Mouse (Mus musculus) adipocyte (in vitro differentiated cells): Measurements from ENCODE around the gene Lyrm2.
A peak's percentile ranks its signal among the peaks of the same experiment; 100 is the strongest.

Source experiments
- DNase-seq: peaks from one replicate; pipeline ENCODE4 v3.0.0-alpha.2; 2016; ENCODE audit warnings: low spot score

The Lyrm2 gene

DNA sequence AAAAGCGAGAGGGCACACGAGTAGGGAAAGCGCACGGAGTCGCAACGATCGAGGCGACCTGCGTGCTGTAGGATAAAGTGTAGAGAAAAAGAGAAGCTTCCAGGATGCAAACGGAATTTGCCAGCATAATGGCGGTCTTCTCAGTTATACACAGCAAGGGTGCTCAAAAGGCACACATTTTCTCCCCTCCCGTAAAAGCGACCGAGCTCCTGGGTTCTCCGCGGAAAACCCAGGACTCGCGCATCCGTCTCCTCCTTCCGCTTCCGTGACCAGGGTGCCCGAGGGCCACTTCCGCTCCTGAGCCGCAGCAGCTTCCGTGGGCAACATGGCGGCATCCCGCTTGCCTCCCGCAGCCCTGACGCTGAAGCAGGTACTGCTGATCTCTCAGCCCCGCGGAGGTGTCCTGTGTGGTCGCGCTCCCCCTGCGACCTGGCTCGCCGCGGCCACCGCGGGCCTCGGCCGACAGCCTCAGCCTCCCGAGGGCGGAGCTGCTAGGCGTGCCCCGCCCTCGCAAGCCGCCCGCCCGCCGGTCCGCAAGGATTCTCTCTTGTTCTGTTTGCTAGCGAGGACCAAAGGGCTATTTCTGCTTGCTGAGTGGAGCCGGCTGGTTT is at the start of gene Lyrm2:
Gene Lyrm2, plus strand, starts transcription at position 288 of the 611 bp plus-strand sequence.
- peak; percentile 73 for DNase-seq

DNA sequence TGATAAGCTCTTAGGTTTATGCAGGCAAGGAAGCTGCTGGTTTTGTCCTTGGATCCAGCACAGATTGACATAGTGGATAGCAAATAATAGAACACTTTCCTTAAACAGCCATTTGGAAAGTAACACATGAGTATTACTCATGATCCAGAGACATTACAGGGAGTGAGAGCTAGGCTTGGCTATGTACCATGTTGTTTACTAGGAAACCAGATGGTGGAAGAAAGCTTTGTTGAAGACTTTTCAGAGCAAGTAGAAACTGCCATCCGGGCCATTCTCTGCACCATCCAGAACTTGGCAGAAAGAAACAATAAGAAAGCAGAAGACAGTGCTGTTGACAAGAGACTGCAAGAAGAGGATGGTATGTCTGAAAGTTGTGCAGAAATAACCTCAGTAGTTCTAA is 49.3 kb upstream of the Lyrm2 start:
- DNase-seq, result no peak

DNA sequence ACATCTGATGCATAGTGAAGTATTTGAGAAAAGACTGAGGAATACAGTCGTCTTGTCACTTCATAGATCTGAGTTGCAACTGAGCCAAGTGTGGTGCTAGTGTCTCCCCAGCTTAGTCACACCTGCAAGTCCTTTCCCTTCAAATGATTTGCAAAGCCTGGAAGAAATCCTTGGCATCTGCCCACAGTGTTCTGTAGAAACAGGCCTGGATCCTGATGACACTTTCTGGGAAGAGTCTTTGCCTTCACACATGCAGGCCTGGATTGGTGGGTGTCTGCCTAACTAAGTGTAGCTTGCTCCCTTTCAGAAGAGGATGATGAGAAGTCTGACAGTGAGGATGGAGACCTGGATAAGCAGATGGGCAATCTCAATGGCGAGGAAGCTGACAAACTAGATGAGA is 42.6 kb upstream of the Lyrm2 start:
- no peak for DNase-seq

DNA sequence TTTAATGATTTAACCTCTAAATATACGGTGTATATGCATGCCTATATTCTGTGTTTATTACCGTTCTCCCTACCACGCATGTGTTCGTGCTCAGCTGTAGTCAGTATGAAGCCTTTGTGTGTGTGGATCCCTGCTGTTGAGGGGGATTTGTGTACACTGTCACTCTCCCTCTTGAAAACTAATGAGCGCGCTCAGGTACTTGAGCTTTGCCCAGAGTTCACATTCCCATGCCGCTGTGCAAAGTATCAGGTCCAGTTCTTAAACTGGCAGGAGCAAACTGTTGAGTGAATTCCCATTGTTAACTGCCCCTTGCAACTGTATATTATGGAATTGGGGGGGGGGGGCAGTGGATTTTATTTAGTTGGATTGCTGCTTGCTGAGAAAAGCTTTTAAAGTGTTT is 32.6 kb upstream of the Lyrm2 start:
- no peak for DNase-seq

DNA sequence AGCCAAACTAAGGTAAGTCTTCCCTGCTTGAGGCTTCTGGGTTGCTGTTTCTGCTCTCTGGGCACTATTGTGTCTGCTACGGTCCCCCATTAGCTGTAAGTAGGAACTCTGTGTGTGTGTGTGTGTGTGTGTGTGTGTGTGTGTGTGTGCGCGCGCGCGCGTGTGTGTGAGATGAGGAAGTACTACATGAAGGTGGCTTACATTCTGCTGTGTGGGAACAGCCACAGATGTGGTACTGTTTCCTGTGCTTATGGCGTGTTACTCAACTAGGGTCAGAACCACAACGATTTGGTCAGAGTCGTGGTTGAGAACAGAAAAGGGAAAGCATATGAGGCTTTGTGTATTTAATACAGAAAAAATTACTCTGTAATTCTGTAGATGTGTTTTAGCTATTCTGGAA is 32.0 kb upstream of the Lyrm2 start:
- no peak for DNase-seq

DNA sequence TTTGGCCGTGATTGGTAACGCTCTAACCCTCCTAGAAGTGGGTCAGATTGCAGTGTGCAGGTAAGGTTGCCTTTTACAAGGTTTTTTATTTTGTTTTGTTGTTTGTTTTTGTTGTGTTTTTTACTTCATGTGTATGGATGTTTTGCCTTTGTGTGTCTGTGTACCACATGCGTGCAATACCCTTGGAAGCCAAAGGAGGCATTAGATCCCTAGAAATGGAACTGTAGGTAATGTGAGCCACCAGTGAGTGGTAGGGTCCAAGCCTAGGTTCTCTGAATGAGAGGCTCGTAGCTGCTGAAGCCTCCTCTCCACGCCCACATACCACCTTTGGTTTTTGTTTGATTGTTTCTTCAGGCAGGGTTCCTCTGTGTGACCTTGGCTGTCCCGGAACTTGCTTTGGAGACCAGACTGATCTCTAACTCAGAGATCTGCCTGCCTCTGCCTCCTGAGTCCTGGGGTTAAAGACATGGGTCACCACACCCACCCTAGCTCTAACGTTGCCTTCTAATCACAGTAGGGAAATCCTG is 29.7 kb upstream of the Lyrm2 start:
- DNase-seq, result no peak

DNA sequence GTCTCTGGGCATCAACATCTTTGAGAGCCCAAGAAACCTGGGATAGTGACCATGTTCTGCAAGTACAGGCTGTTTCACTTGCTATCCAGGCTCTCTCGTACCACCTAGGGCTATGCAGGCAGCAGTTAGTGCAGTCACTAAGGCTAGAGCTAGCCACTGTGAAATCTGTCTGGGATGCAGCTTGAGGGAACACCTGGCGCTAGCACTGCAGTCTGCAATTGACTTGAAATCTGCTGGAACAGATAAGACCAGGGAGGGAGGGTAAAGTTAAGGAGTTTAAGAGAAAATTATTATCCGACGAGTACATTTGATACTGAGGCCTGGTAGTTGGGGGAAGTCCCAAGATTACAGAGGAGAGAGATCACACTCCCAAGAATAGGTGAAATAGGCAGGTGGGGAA is 20.1 kb upstream of the Lyrm2 start:
- DNase-seq, result no peak

DNA sequence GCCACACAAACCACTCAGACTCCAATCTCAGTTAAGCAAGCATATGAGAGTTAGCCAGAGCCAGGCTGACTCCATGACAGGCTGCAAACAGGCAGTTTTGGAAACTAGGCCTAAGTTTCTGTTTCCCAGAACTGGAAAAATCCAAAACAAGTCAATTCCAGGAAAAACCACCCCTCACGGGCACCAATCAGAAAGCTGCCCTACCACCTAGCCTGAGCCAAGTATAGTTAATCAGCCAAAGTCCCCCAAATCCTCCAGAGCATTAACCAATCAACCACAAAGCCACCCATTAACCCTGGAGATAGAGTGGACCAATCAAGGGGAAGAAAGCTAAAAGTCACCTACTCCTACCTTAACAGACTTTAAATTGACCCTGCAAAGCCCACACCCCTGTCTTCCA is 12.9 kb upstream of the Lyrm2 start:
- peak; percentile 35 for DNase-seq

DNA sequence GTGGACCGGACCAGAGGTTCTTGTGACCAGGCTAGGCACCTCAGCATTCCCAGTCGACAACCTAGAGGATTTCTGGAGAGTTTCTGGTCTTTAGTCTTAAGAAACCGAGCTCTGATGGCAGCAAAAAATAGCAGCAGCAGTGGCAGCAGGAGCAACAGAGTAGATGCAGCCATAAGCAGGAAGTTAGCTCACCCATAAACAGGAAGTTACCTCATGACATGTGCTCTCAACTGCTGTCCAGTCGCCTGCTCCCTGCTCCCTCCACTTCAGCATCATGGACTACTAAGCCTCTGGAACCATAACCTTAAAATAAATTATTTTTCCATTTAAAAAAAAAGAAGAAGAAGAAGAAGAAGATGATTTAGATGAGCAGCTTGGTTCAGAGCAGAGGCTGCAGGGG is 11.0 kb upstream of the Lyrm2 start:
- no peak for DNase-seq

DNA sequence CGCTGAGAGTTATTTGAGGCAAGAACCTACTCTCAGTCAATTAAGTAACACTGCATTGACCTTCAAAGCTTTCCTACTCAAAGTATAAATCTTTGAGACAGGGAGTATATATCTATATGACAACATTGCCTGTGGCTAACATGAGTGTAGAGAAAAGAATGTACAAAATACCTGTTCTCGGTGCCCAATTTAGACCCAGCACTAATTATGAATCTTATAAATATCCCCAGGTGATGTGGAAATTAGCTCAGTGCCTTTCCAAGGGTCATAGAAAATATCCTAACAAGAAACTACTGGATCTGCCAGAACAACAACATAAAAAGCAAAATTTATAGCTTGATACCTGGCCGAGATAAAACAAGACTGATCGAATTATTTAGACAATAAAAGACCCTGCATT is 1.1 kb upstream of the Lyrm2 start:
- no peak for DNase-seq

DNA sequence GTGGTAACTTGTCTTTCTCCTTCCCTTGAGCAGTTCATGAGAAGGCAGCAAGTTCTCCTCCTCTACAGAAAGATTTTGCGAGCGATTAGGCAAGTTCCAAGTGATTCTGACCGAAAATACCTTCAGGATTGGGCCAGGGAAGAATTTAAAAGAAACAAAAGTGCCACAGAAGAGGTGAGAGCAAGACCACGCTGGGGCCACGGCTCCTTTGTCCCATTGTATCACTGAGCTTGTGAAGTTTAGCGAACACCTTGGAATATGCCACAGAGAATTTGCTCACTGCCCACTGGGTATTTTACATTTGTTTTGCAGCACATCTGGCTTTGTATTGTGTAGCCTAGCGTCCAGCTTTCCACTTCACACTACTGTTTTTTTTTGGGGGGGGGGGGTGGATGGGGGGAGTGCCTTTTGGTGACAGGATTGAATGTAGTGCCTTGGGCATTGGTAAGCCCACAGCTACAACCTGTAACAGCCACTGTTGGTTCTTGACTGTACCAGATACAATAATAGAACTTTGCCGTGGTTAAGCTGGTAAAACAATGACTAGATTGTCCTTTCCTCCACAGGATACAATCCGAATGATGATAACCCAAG is 621 bp downstream of the Lyrm2 start:
- no peak for DNase-seq

DNA sequence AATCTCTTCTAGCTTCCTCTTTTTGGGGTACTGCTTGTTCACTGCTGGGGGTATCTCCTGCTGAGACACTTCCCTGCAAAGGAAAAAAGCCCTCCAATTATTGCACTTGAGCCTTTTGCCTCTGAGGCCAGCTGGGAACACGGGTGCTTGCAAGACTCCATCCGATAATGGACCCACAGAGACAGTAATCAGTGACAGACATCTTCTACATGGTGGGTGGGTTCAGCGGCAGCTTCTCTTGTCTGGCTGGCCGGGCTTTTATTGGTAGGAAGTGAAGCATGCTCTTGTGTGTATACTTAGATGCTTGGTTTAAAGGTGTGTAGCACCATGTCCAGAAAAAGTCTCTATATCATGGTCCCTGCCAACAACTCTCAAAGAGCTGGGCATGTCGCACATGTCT is 17.4 kb downstream of the Lyrm2 start:
- DNase-seq, result no peak

DNA sequence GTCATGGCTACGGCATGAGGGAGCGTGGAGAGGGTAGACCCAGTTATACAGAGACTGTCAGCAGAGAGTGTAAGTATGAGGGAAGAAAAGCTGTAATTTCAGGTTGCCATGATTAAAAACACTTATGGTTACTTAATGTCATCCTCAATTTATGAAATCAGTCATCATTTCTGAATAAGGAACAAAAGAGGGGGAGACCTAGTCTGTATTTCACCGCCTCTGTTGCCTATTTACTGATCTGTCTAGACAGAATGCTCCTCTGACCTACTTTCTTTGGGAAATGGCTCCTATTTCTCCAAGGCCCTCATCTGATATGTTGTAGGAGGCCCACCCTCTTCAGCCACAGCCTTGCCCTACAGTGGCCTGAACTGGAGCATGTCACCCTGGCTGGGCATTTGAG is 20.6 kb downstream of the Lyrm2 start:
- DNase-seq, result no peak

DNA sequence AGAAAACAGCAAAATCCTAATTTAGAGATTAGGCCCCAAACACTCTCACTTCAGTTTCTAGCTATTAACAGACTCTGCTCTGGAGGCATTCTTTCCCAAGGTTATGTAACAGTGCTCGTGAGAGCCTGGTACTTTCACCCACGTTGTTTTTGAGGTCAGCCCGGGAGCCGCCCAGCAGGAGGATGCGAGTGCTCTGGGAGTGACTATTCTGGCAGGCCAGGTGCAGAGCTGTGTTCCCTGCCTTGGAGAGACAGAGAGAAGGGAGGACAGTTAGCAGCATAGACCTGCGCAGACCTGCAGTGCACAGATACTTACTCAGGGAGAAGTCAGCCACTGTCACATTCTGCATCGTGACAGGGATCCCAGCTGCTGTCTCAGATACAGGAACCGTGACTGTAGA is 24.2 kb downstream of the Lyrm2 start:
- DNase-seq, result no peak

DNA sequence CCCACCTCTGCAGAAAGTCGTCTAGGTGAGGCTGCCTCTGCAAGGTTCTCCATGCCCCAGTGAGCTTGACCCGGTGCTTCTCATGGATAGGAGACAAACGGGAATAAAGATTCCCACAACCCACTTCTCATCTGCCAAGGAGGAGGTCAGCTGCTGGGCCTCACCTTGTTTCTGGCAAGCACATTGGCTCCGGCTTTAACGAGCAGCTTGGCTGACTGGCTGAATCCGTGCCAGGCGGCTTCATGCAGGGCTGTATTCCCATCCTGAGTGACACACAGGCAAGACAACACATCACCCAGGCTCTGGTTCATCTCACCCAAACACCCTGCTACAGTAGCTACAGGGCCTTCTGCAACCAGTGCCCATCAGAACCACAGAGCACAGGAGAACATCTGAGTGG is 26.9 kb downstream of the Lyrm2 start:
- no peak for DNase-seq

DNA sequence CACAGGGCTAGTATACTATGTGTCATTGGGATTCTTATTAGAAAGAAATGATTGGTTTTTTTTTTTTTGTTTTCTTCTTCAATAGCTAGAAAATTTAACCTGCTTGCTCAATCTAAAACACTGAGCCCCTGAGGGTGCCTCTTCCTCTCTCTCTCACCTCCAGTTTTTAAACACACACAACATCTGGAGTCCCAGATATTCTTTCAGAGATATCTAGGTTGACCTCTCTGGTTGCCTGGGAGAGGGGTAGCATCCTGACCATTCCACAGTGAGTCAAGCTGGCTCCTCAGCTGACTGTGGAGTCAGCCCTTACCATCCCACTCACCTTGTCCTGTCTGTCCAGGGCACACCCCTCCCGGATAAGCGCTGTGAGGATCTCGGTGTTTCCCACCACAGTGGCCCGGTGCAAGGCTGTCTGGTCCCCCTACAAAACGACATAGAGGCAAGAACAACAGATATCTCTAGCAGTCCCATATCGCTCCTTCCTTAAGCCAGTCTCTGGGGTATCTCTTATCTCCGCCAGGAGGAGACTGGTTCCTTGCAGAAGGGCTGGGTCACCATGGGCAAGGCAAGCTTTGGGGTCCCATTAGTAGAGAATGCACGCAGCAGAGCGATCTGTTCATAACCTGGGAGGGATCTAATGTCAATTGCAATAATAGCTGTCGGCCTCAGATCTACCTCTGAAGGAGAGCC is 28.5 kb downstream of the Lyrm2 start:
- no peak for DNase-seq

DNA sequence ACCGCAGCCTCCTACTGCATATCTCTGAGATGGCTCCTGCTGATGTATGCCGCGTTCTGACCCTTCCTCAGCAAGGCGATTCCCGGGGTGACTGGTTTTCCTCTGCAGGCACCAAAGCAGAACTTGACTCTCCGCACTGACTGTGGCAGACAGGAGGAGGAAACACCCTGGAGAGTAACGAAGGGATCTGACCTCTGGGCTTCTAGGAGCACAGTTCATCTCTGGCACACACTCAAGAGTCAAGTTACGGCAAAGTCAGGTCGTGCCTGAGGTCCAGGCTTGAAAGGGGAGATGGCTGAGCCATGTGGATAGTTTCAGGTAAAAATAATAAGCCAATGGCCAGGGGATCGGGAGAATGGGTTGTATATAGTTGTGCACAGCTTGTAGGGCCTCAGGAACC is 29.3 kb downstream of the Lyrm2 start:
- DNase-seq, result no peak

DNA sequence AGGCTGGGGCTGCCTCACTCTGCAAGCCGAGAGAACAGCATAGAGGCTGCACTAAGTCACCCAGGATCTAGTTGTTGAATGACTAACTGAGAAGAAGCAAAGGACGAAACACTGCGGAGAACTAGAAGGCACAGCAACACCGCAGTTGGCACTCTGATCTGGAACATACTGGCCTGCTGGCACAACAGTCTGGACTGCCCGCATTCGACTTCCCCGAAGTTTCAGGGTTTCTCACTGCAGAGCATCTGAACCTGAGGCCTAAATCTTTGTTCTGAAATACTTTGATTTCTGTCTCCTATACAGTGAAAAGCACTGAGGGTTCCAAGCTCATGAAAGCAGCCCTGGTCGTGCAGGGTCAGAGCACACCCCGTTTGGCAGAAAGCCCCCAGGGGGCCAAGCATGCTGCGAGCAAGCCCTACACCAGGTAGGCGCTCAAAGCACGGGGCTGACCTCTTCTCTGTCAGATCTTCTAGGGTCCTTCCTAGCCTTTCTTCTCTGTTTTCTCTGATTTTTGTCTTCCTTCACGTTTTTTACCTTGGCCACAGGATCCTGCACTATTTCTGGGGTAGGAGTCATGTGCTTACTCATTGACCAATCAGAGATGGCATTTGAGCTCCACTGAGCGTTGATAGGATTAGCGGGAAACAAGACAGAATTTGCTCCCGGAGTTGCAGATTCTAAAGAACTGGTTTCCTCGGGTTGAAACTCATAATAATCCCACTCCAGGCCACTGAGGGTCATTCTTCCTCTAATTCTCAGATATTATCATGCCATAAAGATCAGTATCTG is 33.6 kb downstream of the Lyrm2 start:
- DNase-seq, result no peak

DNA sequence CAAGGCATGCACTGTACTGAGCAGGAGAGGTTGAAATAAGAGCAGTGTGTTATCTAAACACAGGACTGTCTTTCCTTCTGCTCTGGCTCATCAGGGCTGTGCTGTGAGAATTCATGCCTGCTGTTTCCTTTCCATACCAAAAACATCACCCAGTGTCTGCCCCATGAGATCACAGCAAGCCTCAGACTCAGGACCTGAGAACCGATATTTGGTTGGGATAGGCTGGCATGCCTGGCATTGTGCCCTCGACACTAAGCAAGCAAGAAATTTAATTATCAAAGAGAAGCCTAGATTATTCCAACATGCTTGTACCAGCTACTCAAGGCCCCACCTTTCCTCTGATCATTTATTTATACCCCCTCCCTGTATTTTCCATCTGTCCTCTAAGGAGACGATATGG is 34.5 kb downstream of the Lyrm2 start:
- no peak for DNase-seq

DNA sequence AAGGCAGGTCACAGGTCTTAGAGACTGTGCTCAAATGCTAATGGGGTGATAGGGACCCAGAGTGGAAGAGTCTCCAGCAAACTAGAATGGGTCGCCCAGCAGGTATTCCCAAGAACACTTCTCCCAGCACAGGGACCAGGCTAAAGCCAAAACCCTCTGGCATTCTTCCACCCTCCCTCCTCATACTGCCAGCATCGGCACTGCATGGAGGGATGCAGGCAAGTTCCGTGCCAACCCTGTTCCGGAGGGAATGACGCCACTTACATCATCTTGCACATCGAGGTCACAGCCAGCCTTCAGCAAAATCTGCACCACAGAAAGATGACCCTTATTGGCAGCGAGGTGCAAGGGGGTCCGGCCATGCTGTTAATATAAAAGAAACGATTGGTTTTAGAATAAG is 36.0 kb downstream of the Lyrm2 start:
- DNase-seq, result no peak

DNA sequence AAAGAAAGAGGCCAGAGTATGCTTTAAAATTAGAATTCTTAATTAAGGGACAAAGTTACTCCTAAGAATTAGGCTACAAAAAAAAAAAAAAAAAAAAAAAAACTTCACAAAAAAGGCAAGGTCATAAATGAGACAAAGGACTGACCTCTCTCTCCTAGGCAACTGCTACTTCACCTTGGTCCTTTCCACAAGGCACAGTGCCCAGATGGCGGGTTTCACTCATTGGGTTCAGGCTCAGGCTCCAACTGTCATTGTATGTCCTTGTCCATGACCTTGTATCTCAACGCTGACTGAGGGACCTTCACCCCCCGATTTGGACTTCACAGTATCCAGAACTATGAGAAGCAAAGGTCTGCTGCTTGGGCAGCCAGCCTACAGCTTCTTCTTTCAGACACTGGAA is 38.3 kb downstream of the Lyrm2 start:
- DNase-seq, result no peak
